Mouse (Mus musculus) spleen, adult 2 months (tissue): ENCODE measurements around the gene Cngb1.

Experiments
- CTCF ChIP-seq: fragments of 200-500 bp; IDR thresholded peaks from 2 replicates; pipeline ENCODE4 v1.5.1; 2011; ENCODE audit warnings: mild to moderate bottlenecking, inconsistent platforms; ENCODE audit not compliant: insufficient read depth, insufficient read length, insufficient replicate concordance; ENCODE audit errors: extremely low read depth
- POLR2A ChIP-seq: fragments of 200-500 bp; IDR thresholded peaks from 2 replicates; pipeline ENCODE4 v1.6.1; 2011; ENCODE audit warnings: low read depth, low read length, inconsistent platforms

- no peak for TF ChIP-seq CTCF
- TF ChIP-seq POLR2A = no peak
Observed at GRCm38 (mm10) chr8:95242826-95243571, 63.4 kb downstream of the Cngb1 start.
